Mouse (Mus musculus) CD4-positive, CD25-positive, alpha-beta regulatory T cell (primary cell): Measurements from ENCODE around the gene Mtor. TPM values are rescaled to one million over a fixed set of nuclear protein-coding genes. Genes with fewer than 3 reads are reported as not detected.

Experiments
- polyA plus RNA-seq: library from polyadenylated mRNA; unstranded; fragments of 100-300 nt; shearing (Covaris generic); gene quantifications from one replicate; pipeline ENCODE4 v1.2.1, GENCODE M21; 2017

Gene Mtor
- 19.2 TPM for polyA plus RNA-seq

DNA sequence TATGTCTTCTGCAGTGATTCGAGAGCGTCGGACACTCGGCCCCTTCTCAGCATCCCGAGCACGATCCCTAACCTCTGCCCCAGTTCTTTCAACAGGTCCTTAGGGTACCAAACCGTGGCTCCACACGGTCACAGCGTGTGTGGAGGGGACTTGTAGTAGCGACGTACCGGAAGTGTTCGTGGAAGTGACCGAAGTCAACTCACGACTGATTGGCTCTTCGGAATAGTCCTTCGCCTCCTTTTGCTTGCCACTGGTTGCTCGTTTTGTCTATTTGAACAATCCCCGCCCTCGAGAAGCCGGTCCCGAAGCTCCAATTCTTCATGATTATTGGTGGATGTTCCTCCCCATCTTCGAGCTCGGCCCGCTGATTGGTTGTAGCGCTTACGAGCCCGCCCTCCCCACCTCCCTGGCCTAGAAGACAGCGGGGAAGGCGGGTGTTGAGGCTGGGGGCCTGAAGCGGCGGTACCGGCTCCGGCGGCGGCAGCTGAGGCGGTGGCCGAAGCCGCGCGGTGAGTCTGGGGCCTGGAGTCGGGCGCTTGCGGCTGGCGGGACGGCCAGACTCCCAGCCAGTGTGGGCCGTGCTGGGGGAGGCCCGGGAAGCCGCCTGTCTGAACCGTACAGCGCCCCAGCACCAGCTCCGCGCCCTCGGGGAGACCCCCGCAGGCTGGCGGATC is at the start of gene Mtor:
TSS of gene Mtor (plus strand) at position 433 of the 674 bp plus-strand sequence.

DNA sequence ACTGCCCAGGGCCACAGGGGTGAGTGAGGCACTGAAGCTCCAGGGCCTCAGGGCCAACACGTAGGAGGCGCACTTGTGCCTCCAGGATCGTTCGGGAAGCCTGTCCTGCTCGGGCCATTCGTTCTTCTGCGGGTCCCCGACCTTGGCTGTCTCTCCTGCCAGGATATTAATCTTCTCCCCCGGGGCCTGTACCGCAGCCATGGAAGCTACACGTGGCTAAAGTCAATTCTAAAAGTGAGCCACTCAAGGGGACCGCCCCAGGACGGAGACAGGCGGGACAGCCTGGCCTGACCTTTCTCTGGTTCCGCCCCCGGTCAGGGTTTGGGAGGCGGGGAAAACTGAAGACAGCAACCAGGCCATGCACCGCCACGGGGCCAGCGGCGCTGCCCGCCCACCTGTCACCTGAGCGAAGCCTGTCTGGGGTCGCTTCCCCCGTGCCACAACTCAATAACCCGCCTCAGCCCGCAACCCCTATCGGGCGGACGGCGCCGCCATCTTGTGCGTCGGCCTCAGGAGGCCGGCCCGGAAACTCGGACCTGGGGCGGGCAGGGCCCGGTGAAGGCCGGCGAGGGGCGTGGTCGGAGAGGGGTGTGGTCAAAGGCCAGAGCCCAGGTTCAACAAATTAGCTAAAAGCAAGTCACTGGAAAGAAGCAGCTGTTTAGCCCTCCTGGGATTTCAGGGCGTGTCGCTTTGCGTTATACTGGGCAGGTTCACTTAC is 4.0 kb upstream of the Mtor start, which contains the start of gene Ubiad1:
TSS of gene Ubiad1 (minus strand) at position 522 of the 718 bp plus-strand sequence.

DNA sequence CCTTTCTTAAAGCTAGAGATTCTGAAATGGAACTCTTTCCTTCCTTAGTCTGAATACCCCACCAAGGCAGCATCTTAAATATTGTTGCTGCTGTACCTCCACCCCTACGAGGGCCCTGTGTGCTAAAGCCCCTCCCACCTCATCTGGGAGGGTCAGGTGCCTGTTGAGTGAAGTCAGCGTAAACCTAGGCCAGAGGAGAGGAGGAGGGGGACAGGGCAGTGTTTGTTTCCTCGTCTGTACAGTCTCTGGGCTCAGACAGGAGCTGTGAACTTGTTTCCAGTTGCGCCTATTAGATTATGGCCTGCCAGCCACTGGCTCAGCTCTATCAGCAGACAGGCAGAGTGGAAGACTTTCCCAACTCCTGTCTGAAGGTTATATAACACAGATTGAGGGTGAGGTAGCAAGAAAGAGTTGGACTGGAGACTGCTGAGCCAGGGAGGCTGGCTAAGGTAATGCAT is 52.0 kb downstream of the Mtor start, which contains the start of gene Angptl7:
TSS of gene Angptl7 (minus strand) at position 51 of the 458 bp plus-strand sequence.

DNA sequence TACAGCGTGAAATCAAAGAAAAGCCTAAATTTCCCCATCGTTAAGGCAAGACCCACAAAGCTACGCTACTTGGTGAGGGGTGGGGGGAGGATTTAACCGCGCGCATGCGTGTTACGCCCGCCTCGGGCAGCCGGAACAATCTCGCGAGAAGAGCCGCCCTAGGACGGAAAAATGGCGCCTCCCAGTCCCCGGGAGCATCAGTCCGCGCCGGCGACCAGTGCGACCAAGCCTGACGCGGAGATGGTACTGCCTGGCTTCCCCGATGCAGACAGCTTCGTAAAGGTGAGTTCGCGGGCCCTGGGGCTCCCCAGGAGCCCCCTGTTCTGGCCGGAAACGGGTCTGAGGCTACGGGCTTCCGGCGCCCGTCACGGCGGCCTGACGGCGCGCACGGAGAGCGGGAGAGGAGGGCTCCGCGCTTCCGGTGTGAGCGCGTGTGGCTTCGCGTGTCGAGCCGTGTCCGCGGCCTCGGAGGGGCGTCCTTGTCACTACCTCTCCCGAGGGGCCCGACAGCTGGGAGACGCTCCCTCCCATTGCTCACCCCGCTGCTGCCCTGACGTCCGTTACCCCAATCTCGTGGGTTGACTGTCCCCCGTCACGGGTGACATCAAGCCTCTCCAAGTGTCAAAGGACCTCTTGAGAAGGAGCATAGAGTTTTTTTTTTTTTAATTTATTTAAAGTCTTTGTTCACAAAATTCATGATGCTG is 110.0 kb downstream of the Mtor start, which contains the start of gene Exosc10:
TSS of gene Exosc10 (plus strand) at position 133 of the 704 bp plus-strand sequence.

DNA sequence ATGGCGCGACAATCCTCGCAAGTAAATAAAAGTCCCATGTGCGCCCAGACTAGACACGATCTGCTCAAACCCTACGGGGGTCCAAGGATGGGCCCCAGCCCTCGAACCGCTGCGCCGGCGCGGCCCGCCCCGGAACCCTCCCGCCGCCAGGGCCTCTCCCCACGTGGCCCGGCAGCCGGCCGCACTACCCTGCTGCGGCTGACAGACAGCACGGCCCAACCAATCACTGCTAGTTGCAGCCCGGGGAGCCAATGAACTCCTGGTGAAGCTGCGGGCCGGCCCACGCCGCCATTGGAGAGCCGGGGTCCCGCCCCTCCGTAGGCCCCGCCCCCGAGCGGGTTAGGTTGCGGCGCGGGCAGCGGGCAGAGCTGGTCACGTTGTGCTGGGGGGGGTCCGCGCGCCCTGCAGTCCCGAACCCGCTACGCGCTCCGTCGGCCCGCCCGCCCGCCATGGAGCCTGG is 142.8 kb downstream of the Mtor start, which contains the start of gene Srm:
TSS of gene Srm (plus strand) at position 333 of the 460 bp plus-strand sequence.

DNA sequence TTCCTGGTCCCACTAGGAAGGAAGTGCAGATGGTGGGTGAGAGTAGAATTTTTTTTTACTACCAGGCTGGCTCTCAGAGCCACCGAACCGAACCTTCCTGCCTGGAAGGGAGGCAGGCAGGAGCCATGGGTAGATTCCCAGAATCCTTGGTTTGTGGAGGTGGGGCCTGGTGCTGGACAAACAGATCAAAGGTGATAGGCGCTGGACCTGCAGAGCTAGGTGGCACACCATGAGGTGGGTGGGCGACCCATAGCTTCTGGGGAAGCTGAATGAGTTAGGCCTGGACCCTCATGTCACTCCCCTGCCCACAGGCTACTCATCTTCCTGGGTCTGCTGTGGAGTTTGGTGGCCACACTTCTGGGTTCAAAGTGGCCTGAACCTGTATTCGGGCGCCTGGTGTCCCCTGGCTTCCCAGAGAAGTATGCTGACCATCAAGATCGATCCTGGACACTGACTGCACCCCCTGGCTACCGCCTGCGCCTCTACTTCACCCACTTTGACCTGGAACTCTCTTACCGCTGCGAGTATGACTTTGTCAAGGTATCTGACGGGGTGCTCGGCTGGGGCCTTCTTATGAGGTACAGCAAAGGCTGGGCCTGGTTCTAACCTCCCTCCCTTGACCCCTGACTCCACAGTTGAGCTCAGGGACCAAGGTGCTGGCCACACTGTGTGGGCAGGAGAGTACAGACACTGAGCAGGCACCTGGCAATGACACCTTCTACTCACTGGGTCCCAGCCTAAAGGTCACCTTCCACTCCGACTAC is 154.1 kb downstream of the Mtor start, which contains the start of gene Masp2:
TSS of gene Masp2 (plus strand) at position 198 of the 764 bp plus-strand sequence.

Other genes starting within 250 kb of the Mtor start
- gene Disp3, start 160.6 kb upstream of the Mtor start, polyA plus RNA-seq = not detected
- gene Ubiad1, start 3.8 kb upstream of the Mtor start, polyA plus RNA-seq = 17.5 TPM
- 0.26 TPM for gene Angptl7, start 51.8 kb downstream of the Mtor start, polyA plus RNA-seq
- gene Exosc10, start 109.8 kb downstream of the Mtor start, polyA plus RNA-seq = 120 TPM
- gene Srm, start 142.9 kb downstream of the Mtor start, polyA plus RNA-seq = 106 TPM
- gene Masp2, start 153.9 kb downstream of the Mtor start, polyA plus RNA-seq = 0.41 TPM
- gene Tardbp, start 178.4 kb downstream of the Mtor start, polyA plus RNA-seq = 198 TPM
- not detected for gene Gm572, start 194.7 kb downstream of the Mtor start, polyA plus RNA-seq